Mouse (Mus musculus) NIH3T3 (cell line): ENCODE data around the gene Tmem258.

Experiments
- DNase-seq: peaks from one replicate; pipeline ENCODE4 v3.0.0-alpha.2; 2012; ENCODE audit warnings: low read depth

Gene Tmem258

DNA sequence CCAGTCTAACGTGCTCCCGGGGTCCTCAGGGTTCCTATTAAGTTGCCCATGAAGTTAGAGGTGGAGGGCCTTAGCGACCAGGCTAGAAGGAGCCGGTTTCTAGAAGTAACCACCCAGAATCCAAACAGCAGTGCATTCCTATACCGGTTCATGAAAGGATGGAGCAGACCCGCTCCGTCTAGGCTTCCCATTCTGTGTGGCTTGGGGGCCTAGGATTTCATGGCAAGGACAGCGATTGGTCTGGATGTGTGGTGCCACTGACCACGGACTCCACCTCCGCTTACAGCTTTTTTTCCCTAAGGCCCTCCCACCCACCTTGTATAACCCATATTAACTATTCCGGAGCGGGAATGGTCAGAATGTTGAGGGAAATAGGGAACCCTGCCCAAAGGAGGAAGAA is 19.7 kb upstream of the Tmem258 start:
- DNase-seq, result peak; percentile 93

DNA sequence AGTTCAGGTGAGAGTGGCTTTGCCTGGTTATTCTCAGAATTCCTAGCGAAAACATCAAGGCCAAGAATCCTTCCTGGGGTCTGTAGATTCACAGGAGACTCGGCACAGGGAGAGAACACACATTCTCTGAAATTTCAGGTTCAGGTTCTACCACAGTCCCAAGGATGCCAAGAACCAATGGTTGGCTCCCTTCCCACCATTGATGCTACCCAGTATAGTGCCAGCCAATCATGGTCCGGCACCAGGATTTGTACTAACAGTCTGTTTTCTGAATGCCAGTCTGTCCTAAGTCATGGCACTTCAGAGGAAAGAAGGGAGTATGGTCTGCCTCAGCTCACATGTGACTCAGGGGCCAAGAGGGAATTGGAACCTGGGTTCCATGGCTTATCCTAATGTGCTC is 17.9 kb upstream of the Tmem258 start:
- no peak for DNase-seq

- no peak for DNase-seq
Observed at GRCm38 (mm10) chr19:10186569-10186968, 17.2 kb upstream of the Tmem258 start.

- no peak for DNase-seq
Observed at GRCm38 (mm10) chr19:10188281-10188811, 15.5 kb upstream of the Tmem258 start.

DNA sequence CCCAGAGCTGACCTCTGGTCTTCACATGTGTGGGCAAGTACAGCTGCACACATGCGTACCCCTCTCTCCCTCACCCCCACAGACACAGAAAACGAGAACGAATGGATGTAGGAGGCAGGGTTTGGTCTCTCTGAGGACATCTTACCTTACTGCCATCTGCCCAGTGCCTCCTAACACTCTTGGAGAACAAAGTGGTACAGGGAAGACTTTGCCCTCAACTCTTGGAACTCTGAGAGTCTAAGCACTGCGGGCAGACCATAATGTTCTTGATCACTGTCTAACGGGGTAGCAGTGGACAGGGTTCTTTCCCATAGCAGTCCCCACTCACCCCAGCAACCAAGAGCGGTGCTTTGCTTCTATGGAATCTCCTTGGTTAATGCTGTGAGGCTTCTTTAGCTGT is 14.8 kb upstream of the Tmem258 start:
- DNase-seq, result no peak

- no peak for DNase-seq
Observed at GRCm38 (mm10) chr19:10189940-10190339, 13.9 kb upstream of the Tmem258 start.

DNA sequence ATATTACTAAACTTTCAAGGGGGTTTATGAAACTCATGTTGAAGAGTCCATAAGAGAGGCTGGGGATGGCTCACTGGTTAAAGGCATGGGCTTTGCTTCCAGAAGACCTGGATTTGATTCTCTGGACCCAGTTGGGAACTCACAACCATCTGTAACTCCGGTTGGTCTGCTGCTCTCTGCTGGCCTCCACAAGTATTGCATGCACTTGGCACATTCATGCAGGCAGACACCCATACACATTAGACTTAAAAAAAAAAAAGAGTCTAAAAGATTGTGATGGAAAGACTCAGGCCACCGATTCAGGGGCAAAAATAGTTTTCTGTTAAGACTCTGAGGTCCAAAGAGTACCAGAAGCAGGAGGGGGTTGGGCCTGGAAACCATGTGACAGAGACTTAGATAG is 13.0 kb upstream of the Tmem258 start:
- peak; percentile 92 for DNase-seq

GRCm38 (mm10) chr19:10191326-10191725 is 12.5 kb upstream of the Tmem258 start:
- no peak for DNase-seq

- DNase-seq, result no peak
Observed at GRCm38 (mm10) chr19:10194337-10194736, 9.5 kb upstream of the Tmem258 start.

- peak; percentile 73 for DNase-seq
Observed at GRCm38 (mm10) chr19:10195252-10195651, 8.6 kb upstream of the Tmem258 start.

- peak; percentile 41 for DNase-seq
Observed at GRCm38 (mm10) chr19:10197130-10197529, 6.7 kb upstream of the Tmem258 start.

GRCm38 (mm10) chr19:10198286-10198685 is 5.5 kb upstream of the Tmem258 start:
- DNase-seq, result no peak

- peak; percentile 94 for DNase-seq
Observed at GRCm38 (mm10) chr19:10198723-10199122, 5.1 kb upstream of the Tmem258 start.

- DNase-seq, result no peak
Observed at GRCm38 (mm10) chr19:10203146-10203847, 517 bp upstream of the Tmem258 start.

DNA sequence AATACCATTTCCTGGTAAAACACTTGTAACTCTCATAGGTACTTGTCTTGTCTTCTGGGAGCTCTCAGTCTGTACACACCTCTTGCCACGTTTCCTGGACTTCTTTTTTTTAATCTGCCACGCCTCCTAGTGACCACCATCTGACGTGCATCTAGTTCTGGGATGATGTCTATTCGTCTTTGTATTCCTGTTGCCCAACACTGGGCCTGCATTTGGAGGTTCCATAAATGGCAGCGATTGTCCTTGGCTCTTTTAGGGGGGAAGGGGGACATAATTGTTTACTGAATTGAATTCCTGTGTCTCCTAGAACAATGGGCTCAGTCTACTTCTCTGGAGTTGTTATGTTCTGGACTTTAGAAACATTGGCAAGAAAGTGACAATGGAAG is 795 bp downstream of the Tmem258 start:
- peak; percentile 91 for DNase-seq

DNA sequence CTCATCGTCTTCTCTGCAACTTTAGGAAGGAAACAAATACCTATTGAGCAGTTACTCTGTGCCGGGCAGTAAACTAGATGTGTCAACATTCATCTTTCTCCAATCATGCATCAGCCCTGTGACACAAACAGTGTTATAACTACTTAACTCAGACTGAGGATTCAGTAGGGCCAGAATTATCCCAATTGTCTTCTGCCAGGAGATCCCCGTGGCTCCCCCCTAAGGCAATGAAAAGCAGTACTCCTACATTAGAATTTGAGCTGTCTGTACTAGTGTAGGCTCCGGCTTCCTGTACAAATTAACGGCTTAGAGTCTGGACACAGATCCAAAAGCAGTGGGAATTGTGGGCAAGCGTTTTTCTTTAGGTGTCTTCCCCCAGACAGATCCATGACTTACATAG is 1.2 kb downstream of the Tmem258 start:
- peak; percentile 58 for DNase-seq

- DNase-seq, result no peak
Observed at GRCm38 (mm10) chr19:10208851-10209250, 5.0 kb downstream of the Tmem258 start.

DNA sequence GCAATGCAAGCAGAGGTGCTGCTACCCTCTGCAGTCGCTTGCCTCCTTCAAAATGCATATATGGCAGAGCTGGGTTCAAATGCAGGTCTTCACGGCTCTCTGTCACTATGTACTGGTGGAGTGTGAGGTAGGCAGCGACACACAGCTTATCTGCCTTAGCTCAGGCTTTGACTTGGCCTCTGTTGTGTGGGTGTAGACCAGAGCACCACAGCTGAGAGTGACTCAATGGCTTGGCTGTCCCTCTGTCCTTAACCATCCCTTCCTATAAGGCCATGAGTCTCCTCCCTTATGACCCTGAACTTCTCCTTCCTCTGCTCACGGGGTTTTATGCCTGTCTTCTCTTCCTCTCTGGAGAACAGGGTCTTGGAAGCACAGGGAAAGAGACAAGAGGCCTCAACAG is 7.1 kb downstream of the Tmem258 start:
- DNase-seq, result no peak

DNA sequence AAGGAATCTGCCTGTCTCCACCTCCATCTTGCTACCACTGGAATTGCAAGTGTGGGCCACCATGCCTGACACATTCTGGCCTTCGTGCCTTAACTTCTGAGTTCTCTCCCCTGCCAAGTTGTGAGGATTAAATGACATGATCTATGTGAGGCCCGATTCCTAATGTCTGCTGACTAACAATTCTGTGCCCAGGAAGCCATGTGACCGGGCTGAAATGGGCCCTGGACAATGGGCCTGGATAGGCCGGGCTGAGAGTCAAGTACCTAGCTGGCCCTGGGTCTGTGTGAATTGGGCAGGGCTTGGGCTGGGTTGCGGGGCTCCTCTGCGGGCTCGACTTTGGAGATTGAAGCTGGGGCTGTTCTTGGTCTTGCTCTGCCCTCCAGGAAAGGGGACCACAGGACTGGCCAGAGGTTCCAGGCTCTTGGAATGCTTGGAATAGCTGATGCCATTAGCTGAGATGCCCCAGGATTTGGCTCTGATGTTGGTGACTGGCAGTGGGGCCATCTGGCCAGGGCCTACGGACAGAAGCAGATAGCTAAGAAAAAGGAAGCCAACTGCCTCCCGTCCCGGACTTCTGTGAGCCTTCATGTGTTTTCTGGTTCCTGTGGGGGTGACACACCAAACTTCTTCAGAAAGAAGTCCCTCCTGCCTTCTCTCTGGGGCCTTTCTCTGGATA is 10.1 kb downstream of the Tmem258 start:
- DNase-seq, result peak; percentile 52

DNA sequence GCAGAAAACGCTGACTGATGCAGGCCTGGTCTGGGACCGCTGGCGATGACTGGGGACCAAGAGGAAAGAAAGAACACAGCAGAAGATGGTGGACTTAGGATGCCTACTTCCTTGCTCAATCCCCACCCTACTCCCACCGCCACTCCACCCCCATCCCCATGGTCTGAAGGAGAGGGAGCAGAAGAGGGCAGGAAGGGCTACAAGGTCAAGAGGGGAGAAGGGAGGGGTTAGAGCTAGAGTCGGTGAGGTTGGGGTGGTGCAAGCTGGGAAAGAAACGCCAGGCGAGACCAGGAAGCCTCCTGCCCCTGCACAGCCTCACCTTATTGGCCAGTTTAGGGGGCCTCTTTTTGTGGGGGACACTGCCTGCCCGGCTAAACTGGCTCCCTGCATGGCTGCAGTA is 12.3 kb downstream of the Tmem258 start:
- no peak for DNase-seq

- DNase-seq, result peak; percentile 80
Observed at GRCm38 (mm10) chr19:10219108-10219507, 15.3 kb downstream of the Tmem258 start.

GRCm38 (mm10) chr19:10219593-10219992 is 15.8 kb downstream of the Tmem258 start:
- DNase-seq, result no peak

DNA sequence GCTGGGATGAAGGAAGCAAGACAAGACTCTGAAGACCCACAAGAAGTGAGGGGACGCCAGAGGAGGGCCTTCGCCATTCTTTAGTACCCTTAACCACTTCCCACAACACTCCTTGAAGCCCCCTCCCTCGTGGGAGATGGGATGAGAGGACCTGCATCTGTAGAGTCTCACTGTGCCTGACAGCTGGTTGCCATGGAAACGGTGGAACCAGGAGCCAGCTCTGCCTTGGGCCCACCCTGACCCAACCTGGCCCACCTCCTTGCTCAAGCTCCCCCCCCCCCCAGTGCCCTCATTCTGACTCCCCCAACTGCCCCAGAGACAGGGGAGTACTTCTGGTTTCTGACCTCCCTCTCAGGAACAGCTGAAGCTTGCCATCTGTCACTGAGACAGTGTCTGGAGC is 17.8 kb downstream of the Tmem258 start:
- DNase-seq, result no peak

DNA sequence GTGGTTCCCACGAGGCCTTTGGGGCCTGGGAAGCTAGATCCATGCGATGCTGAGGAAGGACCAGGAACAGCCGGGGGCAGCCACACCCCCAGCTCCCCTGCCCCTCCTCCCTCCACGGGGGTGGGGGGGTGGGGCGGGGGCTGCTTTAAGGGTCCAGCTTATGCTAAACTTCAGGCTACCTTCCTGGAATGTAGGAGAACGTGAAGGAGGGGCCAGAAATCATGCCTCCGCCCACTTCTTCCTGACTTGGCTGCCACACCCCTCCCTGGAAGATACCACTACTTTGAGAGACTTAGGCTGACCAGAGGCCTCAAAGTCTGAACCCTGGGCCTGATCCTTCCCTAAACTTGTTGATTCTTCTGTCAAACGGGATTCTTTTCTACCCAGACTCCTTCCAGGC is 18.8 kb downstream of the Tmem258 start:
- DNase-seq, result no peak
